Mouse (Mus musculus) ES-E14 (cell line): ENCODE results near the gene Ppm1d.

Experiments used
- HCFC1 ChIP-seq: IDR thresholded peaks from 2 replicates; pipeline ENCODE4 v1.6.1; 2012; ENCODE audit warnings: low read length, inconsistent platforms, borderline replicate concordance; ENCODE audit not compliant: insufficient read depth
- MAFK ChIP-seq: IDR thresholded peaks from 2 replicates; pipeline ENCODE4 v1.6.1; 2014; ENCODE audit warnings: mild to moderate bottlenecking, low read depth, low read length, inconsistent platforms; ENCODE audit not compliant: insufficient read depth
- ZC3H11A ChIP-seq: IDR thresholded peaks from 2 replicates; pipeline ENCODE4 v1.6.1; 2012; ENCODE audit warnings: low read depth, mild to moderate bottlenecking, inconsistent platforms, low read length, borderline replicate concordance
- ZNF384 ChIP-seq: IDR thresholded peaks from 2 replicates; pipeline ENCODE4 v1.6.1; 2012; ENCODE audit warnings: low read depth, low read length, inconsistent platforms

DNA sequence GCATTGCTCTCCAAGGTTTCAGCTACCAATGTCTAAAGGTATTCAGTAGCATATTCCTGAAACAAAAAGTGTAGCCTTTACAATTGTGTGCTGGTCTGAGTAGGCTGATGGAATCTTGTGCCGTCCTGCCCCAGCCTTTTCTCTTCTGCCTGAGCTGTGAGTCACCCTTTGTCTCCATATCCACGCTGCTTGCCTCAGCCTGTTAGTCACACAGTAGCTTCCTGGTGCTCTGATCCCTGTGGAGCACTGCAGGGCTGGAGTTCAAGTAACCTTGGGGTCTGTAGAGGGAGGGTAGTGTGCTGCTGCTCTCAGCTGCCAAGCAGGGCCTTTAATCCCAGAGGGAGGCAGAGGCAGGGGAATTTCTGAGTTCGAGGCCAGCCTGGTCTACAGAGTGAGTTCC lies 56.8 kb downstream of the Ppm1d start:
- TF ChIP-seq ZC3H11A (no peak), ZNF384 (no peak), MAFK (no peak), HCFC1 (no peak)
